Mouse (Mus musculus): ENCODE measurements around the gene Rhbdf1. TPM values are rescaled to one million over a fixed set of nuclear protein-coding genes. Genes with fewer than 3 reads are reported as not detected.

Gene Rhbdf1
- total RNA-seq, 2 experiments from 2014 or later, result 25.0 to 29.1 TPM

DNA sequence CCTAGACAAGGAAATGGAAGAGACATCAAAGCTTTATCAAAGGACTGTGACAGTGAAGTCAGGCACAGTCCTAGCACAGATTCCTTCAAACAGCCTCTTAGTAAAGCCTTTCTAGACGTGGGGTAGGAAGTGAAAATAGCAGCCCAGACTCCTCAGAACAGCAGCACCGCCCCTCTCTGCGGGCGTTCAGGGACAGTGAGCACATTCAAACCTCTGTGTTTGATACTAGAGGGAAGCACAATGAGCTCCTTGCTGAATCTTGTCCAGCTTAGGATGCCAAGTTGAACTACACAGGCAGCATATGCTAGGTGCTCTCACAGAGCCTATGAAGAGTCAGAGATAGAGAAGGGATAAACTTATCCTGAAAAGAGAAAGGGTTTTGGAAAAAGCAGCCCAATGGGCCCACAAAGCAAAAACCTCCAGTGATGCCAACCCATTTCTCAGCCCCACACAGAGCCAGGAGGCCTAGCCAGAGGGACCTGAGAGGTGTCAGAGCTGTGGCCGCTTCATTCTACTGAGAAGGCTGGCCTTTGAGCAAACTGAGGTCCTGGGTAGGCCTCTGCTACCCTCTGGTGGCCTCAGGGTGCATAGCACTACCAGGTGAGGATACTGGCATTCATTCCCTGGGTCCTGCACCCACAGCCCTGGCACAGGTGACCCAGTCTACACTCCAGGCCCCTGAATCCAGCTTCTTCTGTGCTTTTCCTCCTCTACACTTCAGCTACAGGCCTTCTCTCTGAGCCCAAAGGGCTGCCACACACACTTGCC lies 16.2 kb upstream of the Rhbdf1 start:
- DNase-seq, result peak; percentile 81

GRCm38 (mm10) chr11:32237411-32237795 lies 15.3 kb upstream of the Rhbdf1 start:
- no peak for DNase-seq

GRCm38 (mm10) chr11:32236712-32237410 lies 14.8 kb upstream of the Rhbdf1 start:
- peak; percentile 79 for DNase-seq

GRCm38 (mm10) chr11:32236132-32236531 lies 14.0 kb upstream of the Rhbdf1 start:
- DNase-seq, result no peak

DNA sequence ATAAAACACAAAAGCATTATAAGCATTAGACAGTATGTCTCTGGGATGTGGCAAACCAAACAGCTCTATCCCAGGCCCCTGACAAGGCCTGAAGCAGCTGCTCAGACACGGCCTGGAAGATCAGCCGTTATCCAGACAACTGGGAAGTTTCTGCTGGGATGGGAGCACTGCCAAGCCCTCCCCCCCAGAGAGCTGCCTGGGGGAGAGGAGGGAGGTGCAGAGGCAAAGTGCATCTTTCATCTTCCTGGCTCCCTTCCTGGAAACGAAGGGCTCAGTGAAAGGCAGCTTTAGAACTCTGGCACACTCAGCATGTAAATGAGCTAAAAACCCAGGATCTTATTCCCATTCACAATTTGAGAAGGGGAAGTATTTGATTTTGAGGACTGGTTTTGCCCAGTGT lies 13.5 kb upstream of the Rhbdf1 start:
- peak; percentile 85 for DNase-seq

GRCm38 (mm10) chr11:32234816-32235485 lies 12.9 kb upstream of the Rhbdf1 start:
- DNase-seq, result no peak

DNA sequence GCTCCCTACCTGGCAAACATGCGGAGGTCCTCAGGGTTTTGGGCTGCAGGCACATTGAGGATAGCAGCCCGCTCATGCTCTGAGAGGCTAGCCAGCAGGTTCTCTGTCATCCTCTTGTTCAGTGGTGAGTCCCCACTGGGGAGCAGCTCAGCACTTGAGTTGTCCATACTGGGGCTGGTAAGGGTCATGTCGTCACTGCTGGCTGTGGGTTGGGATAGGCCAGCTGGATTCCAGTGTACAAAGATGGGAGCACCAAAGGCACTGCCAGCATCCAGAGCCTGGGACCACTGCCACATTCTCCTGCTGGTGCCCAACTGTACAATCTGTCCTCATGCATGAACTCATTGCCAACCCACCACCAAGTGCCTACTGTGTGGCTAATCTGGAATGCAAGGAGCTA lies 11.8 kb upstream of the Rhbdf1 start:
- DNase-seq, result no peak

DNA sequence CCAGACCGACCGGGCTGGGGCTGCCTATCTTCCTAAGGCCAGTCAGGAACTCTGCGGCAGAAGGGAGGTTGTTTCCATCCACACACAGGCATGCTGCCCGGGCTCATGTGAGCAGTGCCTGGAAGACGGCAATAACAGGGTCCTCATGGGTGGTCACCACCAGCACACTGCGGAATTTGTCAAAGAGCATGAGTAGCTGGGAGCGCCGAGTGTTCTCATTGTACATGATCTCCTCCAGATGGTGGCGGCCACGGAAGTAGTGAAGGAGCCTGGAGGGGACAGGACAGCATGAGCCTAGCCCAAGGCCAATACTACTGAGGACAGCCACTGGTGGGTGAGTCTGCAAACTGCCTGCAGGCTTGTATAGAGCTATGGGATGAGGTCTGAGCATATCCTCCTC lies 10.7 kb upstream of the Rhbdf1 start:
- DNase-seq, result no peak

DNA sequence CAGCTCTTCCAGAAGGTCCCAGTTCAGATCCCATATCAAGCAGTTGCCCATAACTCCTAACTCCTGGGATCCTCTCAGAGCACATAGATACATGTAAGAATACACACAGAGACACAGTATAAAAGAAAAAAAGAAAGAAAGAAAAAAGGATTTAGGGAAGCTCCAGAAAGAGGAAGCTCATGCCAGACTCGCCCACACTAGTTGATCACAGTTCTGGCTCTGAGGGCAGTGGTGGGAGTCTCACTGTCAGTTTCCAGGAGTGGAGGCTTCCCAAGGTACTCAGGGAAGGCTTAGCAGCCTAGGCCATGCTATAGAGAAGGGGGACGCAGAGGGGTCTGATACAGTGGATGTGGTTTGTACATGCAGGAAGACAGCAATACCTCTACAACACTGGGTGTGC lies 9.0 kb upstream of the Rhbdf1 start:
- DNase-seq, result no peak

DNA sequence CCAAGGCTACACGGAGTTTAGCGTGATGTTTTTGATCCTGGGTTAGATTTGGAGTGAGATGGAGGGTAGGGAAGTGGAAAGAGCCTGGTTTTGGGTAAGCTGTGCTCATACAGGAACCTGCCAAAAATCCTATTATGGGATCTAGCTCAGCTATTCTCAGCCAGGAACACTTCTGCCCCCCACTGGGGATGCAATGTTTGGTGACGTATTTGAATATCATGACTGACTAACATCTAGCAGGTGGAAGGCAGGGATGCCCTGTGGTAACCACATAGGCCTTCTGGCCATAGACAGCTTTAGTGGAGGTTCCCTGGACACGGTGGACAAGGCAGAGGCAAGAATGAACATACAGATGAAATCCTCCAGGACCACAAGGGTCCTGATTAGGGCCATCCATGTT lies 8.1 kb upstream of the Rhbdf1 start:
- no peak for DNase-seq

GRCm38 (mm10) chr11:32228292-32228845 lies 6.3 kb upstream of the Rhbdf1 start:
- no peak for DNase-seq

DNA sequence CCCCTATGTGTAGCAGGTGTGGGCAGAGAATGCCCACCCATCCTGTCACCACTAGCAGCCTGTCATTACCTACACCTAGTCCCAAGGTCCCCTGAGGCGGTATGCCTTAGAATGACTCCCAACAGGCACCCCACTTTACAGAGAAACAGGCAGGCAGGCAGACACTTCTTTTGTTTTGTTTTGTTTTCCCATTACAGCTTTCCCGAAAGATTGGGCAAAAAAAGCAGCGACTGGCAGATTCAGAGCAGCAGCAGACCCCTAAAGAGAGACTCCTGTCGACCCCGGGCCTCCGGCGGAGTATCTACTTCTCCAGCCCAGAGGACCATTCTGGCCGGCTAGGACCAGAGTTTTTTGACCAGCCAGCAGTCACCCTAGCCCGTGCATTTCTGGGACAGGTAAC lies 5.5 kb upstream of the Rhbdf1 start:
- no peak for DNase-seq

DNA sequence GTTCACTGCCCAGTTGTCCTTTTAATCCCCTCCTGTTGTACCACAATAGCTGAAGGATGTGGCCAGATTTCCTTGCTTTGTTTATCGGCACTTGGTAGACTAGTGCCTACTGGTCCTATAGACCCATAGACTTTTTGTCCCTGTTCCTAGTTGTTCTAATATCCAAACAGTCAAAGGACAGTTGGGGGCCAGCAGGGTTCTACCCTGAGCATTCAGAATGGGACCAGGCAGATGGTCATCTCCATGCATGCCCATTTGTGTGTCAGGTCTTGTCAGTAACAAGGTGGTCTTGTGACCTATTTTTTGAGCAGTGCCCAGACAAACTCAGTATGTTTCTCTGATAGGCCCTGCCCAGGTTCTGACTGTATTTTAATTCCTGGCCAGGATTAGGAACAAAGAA lies 4.9 kb upstream of the Rhbdf1 start:
- DNase-seq, result no peak

- peak; percentile 93 for DNase-seq
Measured at GRCm38 (mm10) chr11:32226124-32226871, 4.2 kb upstream of the Rhbdf1 start, which contains the start of gene Mpg. TSS of gene Mpg (plus strand) at chr11:32226505.

- peak; percentile 63 for DNase-seq
Measured at GRCm38 (mm10) chr11:32225222-32226104, 3.4 kb upstream of the Rhbdf1 start.

- peak; percentile 90 for DNase-seq
Measured at GRCm38 (mm10) chr11:32224468-32225139, 2.5 kb upstream of the Rhbdf1 start.

DNA sequence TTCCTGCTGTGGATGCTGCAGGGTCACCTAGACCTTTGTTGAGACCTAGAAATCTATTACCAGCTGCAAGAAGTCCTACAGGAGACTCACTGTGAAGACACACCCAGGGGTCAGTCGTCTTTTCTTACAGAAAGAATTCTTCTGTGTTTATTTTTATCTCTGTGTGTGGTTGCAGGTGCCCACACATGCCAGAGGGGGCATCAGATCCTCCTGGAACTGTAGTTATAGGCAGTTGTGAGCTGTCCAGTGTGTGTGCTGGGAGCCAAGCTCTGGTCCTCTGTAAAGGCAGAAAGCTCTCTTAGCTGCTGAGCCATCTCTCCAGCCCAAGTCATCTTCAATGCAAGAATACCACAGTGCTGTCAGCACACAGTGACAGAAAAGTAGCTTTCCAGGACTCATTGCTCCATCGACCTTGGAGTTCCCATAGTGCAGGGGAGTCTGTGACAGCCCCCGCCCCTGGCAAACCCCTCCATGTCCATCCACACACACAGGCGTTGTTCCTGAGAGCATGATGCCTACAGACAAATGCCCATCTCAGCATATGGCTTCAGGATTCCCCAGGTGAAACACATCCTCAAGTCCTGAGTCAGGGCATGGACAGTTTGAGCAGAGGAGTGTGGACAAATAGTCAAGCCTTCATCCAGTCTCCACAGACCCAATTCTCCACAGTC lies 1.3 kb upstream of the Rhbdf1 start:
- no peak for DNase-seq

DNA sequence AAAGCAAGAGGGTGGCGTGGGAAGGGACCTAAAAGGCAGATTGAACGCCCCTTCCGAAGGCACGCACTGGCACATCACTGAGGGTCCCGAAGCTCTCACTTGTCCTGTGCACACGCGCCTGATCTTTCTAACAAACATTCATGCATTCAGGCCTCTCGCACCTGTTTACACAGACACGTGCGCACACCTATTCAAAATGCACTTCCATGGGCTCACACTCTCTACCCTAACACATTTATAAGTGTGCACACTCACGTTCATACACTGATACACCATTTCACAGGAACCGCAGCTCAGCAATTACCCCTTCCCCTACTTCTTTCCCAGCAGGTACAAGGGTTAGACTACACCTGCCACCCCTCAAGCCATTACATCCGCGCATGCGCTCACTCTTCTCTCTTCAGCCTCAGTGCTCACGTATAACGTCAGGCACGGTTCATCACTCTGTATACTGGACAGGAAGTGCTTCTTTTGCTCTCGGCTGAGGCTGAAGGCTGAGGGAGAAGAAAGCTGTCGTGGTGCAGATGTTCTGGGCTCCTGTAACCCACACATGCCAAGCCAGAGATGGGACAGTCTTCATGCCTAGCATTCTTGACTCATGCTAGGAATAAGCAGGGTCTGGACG lies 582 bp upstream of the Rhbdf1 start:
- no peak for DNase-seq

GRCm38 (mm10) chr11:32221225-32221950 lies 712 bp downstream of the Rhbdf1 start:
- DNase-seq, result peak; percentile 72

Data from adrenal gland, postnatal 10 days (tissue).